Mouse (Mus musculus) CH12.LX (cell line): ENCODE results near the gene Dglucy. TPM values are rescaled to one million over a fixed set of nuclear protein-coding genes. Genes with fewer than 3 reads are reported as not detected.
A peak's percentile ranks its signal among the peaks of the same experiment; 100 is the strongest.

Source experiments
- DNase-seq: peaks from one replicate; pipeline ENCODE4 v3.0.0-alpha.2; 2013; ENCODE audit errors: extremely low read depth
- H3K27ac ChIP-seq: 2 replicates; pipeline ENCODE4 v1.5.1; 2012; ENCODE audit warnings: low read depth, mild to moderate bottlenecking, control low read depth, moderate library complexity; ENCODE audit not compliant: insufficient read depth
- H3K27me3 ChIP-seq: replicated peaks from 2 replicates; pipeline ENCODE3; 2012; ENCODE audit warnings: inconsistent platforms
- H3K36me3 ChIP-seq, 2 experiments: replicated peaks in 1 of 2; 2 replicates each; pipeline versions ENCODE3 to v1.6.1; 2012; ENCODE audit warnings: inconsistent platforms in 1 of 2, low read length in 1 of 2, mild to moderate bottlenecking in 1 of 2, mixed read lengths in 1 of 2, moderate library complexity in 1 of 2; ENCODE audit not compliant: control insufficient read depth in 1 of 2, insufficient read depth in 1 of 2
- H3K4me1 ChIP-seq, 2 experiments: 2 replicates each; pipeline ENCODE4 v1.6.1; 2012; ENCODE audit warnings: inconsistent platforms in 1 of 2, moderate library complexity in 1 of 2; ENCODE audit not compliant: insufficient read depth in 2 of 2, control insufficient read depth in 1 of 2
- H3K4me2 ChIP-seq: 2 replicates; pipeline ENCODE4 v1.6.1; 2012; ENCODE audit warnings: low read depth, mild to moderate bottlenecking, control low read depth; ENCODE audit not compliant: poor library complexity, insufficient read depth, severe bottlenecking
- H3K4me3 ChIP-seq, 3 experiments: fragments of 150-350 bp in 1 of 3; sonication (generic) in 1 of 3; replicated peaks in 1 of 3; 2 replicates each; pipeline versions ENCODE3 to v1.5.1; 2011 to 2012; ENCODE audit warnings: low read depth in 2 of 3, low read length in 2 of 3, mild to moderate bottlenecking in 2 of 3, moderate library complexity in 2 of 3, control low read depth in 1 of 3, improper control_type of control experiment in 1 of 3, inconsistent platforms in 1 of 3, mixed read lengths in 1 of 3; ENCODE audit not compliant: poor library complexity in 1 of 3
- H3K79me2 ChIP-seq: replicated peaks from 2 replicates; pipeline ENCODE4 v1.6.1; 2012; ENCODE audit warnings: mild to moderate bottlenecking, moderate library complexity; ENCODE audit not compliant: control insufficient read depth, poor library complexity, insufficient read depth, severe bottlenecking; ENCODE audit errors: extremely low read depth
- H3K9ac ChIP-seq: 2 replicates; pipeline ENCODE4 v1.6.1; 2012; ENCODE audit warnings: low read depth, mild to moderate bottlenecking, control low read depth, moderate library complexity; ENCODE audit not compliant: insufficient read depth
- H3K9me3 ChIP-seq: replicated peaks from 2 replicates; pipeline ENCODE3; 2012; ENCODE audit warnings: low read length, inconsistent platforms, mixed read lengths
- BHLHE40 ChIP-seq: IDR thresholded peaks from 2 replicates; pipeline ENCODE4 v1.6.1; 2011; ENCODE audit warnings: mild to moderate bottlenecking, low read depth, low read length, improper control_type of control experiment
- CHD1 ChIP-seq: IDR thresholded peaks from 2 replicates; pipeline ENCODE4 v1.6.1; 2012; ENCODE audit warnings: low read depth, low read length, improper control_type of control experiment, inconsistent platforms
- CHD2 ChIP-seq: IDR thresholded peaks from 2 replicates; pipeline ENCODE4 v1.6.1; 2011; ENCODE audit warnings: low read length, improper control_type of control experiment
- CTCF ChIP-seq, 2 experiments: IDR thresholded peaks in 1 of 2; conservative IDR thresholded peaks in 1 of 2; 2 replicates each; pipeline ENCODE4 v1.5.1; 2011 to 2012; ENCODE audit warnings: low read depth in 2 of 2, low read length in 2 of 2, improper control_type of control experiment in 1 of 2, inconsistent platforms in 1 of 2, mild to moderate bottlenecking in 1 of 2, moderate library complexity in 1 of 2
- EP300 ChIP-seq: IDR thresholded peaks from 2 replicates; pipeline ENCODE4 v1.6.1; 2011; ENCODE audit warnings: low read length, improper control_type of control experiment
- ETS1 ChIP-seq: conservative IDR thresholded peaks from 2 replicates; pipeline ENCODE4 v1.6.1; 2012; ENCODE audit warnings: low read depth, mild to moderate bottlenecking, inconsistent platforms, low read length, improper control_type of control experiment, moderate library complexity
- GABPA ChIP-seq: IDR thresholded peaks from 2 replicates; pipeline ENCODE4 v1.6.1; 2012; ENCODE audit warnings: low read depth, low read length, improper control_type of control experiment, inconsistent platforms; ENCODE audit not compliant: insufficient replicate concordance
- IRF4 ChIP-seq: IDR thresholded peaks from 2 replicates; pipeline ENCODE4 v1.6.1; 2014; ENCODE audit warnings: low read depth, mild to moderate bottlenecking, inconsistent platforms, low read length, improper control_type of control experiment
- JUN ChIP-seq: IDR thresholded peaks from 2 replicates; pipeline ENCODE4 v1.6.1; 2011; ENCODE audit warnings: low read depth, mild to moderate bottlenecking, low read length, improper control_type of control experiment, moderate library complexity; ENCODE audit not compliant: insufficient read depth
- JUND ChIP-seq: conservative IDR thresholded peaks from 2 replicates; pipeline ENCODE4 v1.6.1; 2011; ENCODE audit warnings: low read depth, low read length, improper control_type of control experiment
- MAFK ChIP-seq: IDR thresholded peaks from 2 replicates; pipeline ENCODE4 v1.6.1; 2011; ENCODE audit warnings: low read length, improper control_type of control experiment; ENCODE audit not compliant: insufficient replicate concordance
- MAX ChIP-seq: IDR thresholded peaks from 2 replicates; pipeline ENCODE4 v1.6.1; 2011; ENCODE audit warnings: low read length, improper control_type of control experiment
- MAZ ChIP-seq: IDR thresholded peaks from 2 replicates; pipeline ENCODE4 v1.6.1; 2012; ENCODE audit warnings: low read depth, mild to moderate bottlenecking, inconsistent platforms, low read length, improper control_type of control experiment, moderate library complexity
- MEF2A ChIP-seq: IDR thresholded peaks from 2 replicates; pipeline ENCODE4 v1.6.1; 2014; ENCODE audit warnings: low read depth, mild to moderate bottlenecking, inconsistent platforms, low read length, improper control_type of control experiment, borderline replicate concordance
- MXI1 ChIP-seq: IDR thresholded peaks from 2 replicates; pipeline ENCODE4 v1.6.1; 2011; ENCODE audit warnings: mild to moderate bottlenecking, low read depth, low read length, improper control_type of control experiment
- MYC ChIP-seq: IDR thresholded peaks from 2 replicates; pipeline ENCODE4 v1.6.1; 2011; ENCODE audit warnings: low read depth, mild to moderate bottlenecking, improper control_type of control experiment, low read length
- NELFE ChIP-seq: IDR thresholded peaks from 2 replicates; pipeline ENCODE4 v1.6.1; 2011; ENCODE audit warnings: low read depth, low read length, improper control_type of control experiment
- NRF1 ChIP-seq: IDR thresholded peaks from 2 replicates; pipeline ENCODE4 v1.6.1; 2014; ENCODE audit warnings: low read depth, mild to moderate bottlenecking, inconsistent platforms, low read length, improper control_type of control experiment, moderate library complexity
- PAX5 ChIP-seq: IDR thresholded peaks from 2 replicates; pipeline ENCODE4 v1.6.1; 2012; ENCODE audit warnings: low read length, inconsistent platforms, mixed read lengths
- POLR2A ChIP-seq: IDR thresholded peaks from 2 replicates; pipeline ENCODE4 v1.6.1; 2011; ENCODE audit warnings: low read depth, mild to moderate bottlenecking, improper control_type of control experiment, low read length
- POLR2AphosphoS2 ChIP-seq: IDR thresholded peaks from 2 replicates; pipeline ENCODE4 v1.6.1; 2011; ENCODE audit warnings: low read depth, low read length, improper control_type of control experiment
- RAD21 ChIP-seq: IDR thresholded peaks from 2 replicates; pipeline ENCODE4 v1.6.1; 2011; ENCODE audit warnings: low read depth, mild to moderate bottlenecking, low read length, improper control_type of control experiment, moderate library complexity
- RCOR1 ChIP-seq: conservative IDR thresholded peaks from 2 replicates; pipeline ENCODE4 v1.6.1; 2012; ENCODE audit warnings: low read depth, mild to moderate bottlenecking, inconsistent platforms, low read length, improper control_type of control experiment
- SIN3A ChIP-seq: IDR thresholded peaks from 2 replicates; pipeline ENCODE4 v1.6.1; 2012; ENCODE audit warnings: low read length, improper control_type of control experiment, inconsistent platforms
- SMC3 ChIP-seq: IDR thresholded peaks from 2 replicates; pipeline ENCODE4 v1.6.1; 2011; ENCODE audit warnings: low read depth, low read length, improper control_type of control experiment
- TBP ChIP-seq: conservative IDR thresholded peaks from 2 replicates; pipeline ENCODE4 v1.6.1; 2011; ENCODE audit warnings: low read depth, low read length, improper control_type of control experiment
- TCF12 ChIP-seq: IDR thresholded peaks from 2 replicates; pipeline ENCODE4 v1.6.1; 2014; ENCODE audit warnings: low read depth, mild to moderate bottlenecking, inconsistent platforms, low read length, improper control_type of control experiment
- UBTF ChIP-seq: IDR thresholded peaks from 2 replicates; pipeline ENCODE4 v1.6.1; 2012; ENCODE audit warnings: low read depth, mild to moderate bottlenecking, inconsistent platforms, low read length, improper control_type of control experiment, moderate library complexity
- USF1 ChIP-seq: IDR thresholded peaks from 2 replicates; pipeline ENCODE4 v1.6.1; 2014; ENCODE audit warnings: low read depth, mild to moderate bottlenecking, inconsistent platforms, low read length, improper control_type of control experiment
- USF2 ChIP-seq: conservative IDR thresholded peaks from 2 replicates; pipeline ENCODE4 v1.6.1; 2011; ENCODE audit warnings: low read depth, low read length, improper control_type of control experiment
- ZC3H11A ChIP-seq: IDR thresholded peaks from 2 replicates; pipeline ENCODE4 v1.6.1; 2012; ENCODE audit warnings: low read depth, mild to moderate bottlenecking, inconsistent platforms, low read length, improper control_type of control experiment
- ZKSCAN1 ChIP-seq: IDR thresholded peaks from 2 replicates; pipeline ENCODE4 v1.6.1; 2012; ENCODE audit warnings: low read depth, inconsistent platforms, low read length, improper control_type of control experiment, borderline replicate concordance
- ZMIZ1 ChIP-seq: IDR thresholded peaks from 2 replicates; pipeline ENCODE4 v1.6.1; 2012; ENCODE audit warnings: low read depth, mild to moderate bottlenecking, inconsistent platforms, low read length, improper control_type of control experiment
- ZNF384 ChIP-seq: IDR thresholded peaks from 2 replicates; pipeline ENCODE4 v1.6.1; 2012; ENCODE audit warnings: low read depth, low read length, improper control_type of control experiment, inconsistent platforms
- dilution Hi-C: fragments of 300-500 bp; cut with MboI; formaldehyde crosslinking; loops from 2 replicates; pipeline ENCODE4 v1.14.3; 2020; ENCODE audit warnings: low sequenced_read_pairs; ENCODE audit not compliant: extremely low pct_unique_long_range_greater_than_20kb, extremely low pct_ligation_motif_present
- in situ Hi-C: fragments of 300-500 bp; cut with MboI; formaldehyde crosslinking; loops from 3 replicates; pipeline ENCODE4 v1.14.3; 2019; ENCODE audit warnings: low sequenced_read_pairs, low pct_ligation_motif_present, low pct_unique_long_range_greater_than_20kb, mixed read lengths
- polyA plus RNA-seq: library from polyadenylated mRNA; unstranded; fragments of >175 nt; gene quantifications from 2 replicates; pipeline ENCODE4 v1.2.1, GENCODE M21; 2012; ENCODE audit warnings: low read depth; ENCODE audit not compliant: insufficient read length
- total RNA-seq, 2 experiments: library from RNA; depleted of rRNA; stranded (reverse); fragments of 300-350 nt in 1 of 2; fragments of >200 nt in 1 of 2; gene quantifications; 2 replicates each; pipeline ENCODE4 v1.2.3; 2012 to 2014

The Dglucy gene
- total and polyA plus RNA-seq, 3 experiments = 5.5 to 20.6 (median 10.1) TPM

DNA sequence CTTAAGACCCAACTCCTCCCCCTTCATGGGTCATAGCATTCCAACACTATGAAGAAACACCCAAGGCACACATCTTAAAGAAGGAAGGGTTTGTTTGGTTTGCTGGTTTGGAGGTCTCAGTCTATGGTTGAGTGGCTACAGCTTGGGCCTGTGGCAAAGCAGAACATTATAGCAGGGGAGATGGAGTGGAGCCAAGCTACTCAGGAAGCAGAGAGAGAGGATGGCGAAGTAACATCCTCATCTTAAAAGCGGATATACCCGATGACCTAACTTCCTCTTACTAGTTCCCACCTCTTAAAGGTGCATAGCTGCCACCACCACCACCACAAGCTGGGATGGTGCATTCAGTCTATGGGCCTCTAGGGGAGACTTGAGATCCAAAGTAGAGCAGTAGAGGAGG, 58.4 kb downstream of the Dglucy start (continued):
- peak; percentile 42; the same call in 1 of the 2 replicates for TF ChIP-seq MEF2A
- peak; percentile 89 for TF ChIP-seq POLR2A
- TF ChIP-seq RCOR1 = no peak
- peak; percentile 64; the same call in 1 of the 2 replicates for TF ChIP-seq MXI1
- no peak for TF ChIP-seq PAX5
- peak in 1 of 2 experiments; percentile 35; a peak in 1 of 4 replicates for TF ChIP-seq CTCF (conservative IDR thresholded peaks at IDR 0.05 in 1 of 2, IDR thresholded peaks at IDR 0.05 in 1 of 2; ENCODE audit: low read depth in 2 of 2, low read length in 2 of 2)
- peak; percentile 70; the same call in 1 of the 2 replicates for TF ChIP-seq JUND
- TF ChIP-seq TCF12 = peak; percentile 81
- TF ChIP-seq NRF1 = no peak
- no peak for TF ChIP-seq MAZ
- TF ChIP-seq SMC3 = no peak
- TF ChIP-seq POLR2AphosphoS2 = peak; percentile 86; the same call in 1 of the 2 replicates
- no peak; the same call in 1 of the 2 replicates for TF ChIP-seq IRF4
- no peak for TF ChIP-seq GABPA
- TF ChIP-seq TBP = peak; percentile 94
- peak; percentile 91 for TF ChIP-seq ZMIZ1
- TF ChIP-seq SIN3A = peak; percentile 94

DNA sequence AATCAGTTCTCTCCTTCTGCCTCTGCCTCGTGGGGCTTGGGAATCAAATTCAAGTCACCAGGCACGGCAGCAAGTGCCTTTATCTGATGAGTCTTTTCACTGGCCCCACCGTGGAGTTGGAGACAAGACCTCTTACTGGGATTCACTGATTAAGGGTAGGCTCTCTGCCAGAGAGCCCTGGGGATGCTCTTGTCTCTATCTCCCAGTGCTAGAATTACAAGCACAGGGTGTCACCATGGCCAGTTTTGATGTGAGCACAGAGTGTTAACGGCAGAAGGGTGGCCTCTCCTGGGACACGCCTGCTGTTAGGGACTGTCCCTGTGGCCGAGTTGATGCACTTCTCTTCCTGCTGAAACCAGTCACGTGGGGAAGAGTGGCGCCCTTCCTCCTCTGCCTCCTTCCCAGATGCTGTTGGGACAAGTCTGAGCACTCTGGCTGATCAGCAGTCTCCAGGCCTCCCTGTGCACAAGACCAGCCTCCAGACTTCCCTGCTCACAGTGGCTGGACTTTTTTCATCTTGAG, 60.3 kb downstream of the Dglucy start:
- H3K36me3 ChIP-seq = peaks cover 2 to 36% of the 10 kb centered on the region in 2 experiments
- H3K27ac ChIP-seq = peak overlapping the region; percentile 64
- H3K79me2 ChIP-seq = peaks cover 4% of the 10 kb centered on the region
- no peaks in the 10 kb centered on the region for H3K9me3 ChIP-seq
- peak; percentile 91 for DNase-seq
- H3K27me3 ChIP-seq = no peaks in the 10 kb centered on the region
- in situ Hi-C loops = no loop called here
- peaks cover 20 to 60% of the 10 kb centered on the region in 2 experiments for H3K4me1 ChIP-seq
- H3K4me2 ChIP-seq = peak overlapping the region; percentile 52
- dilution Hi-C loops = no loop called here
- H3K9ac ChIP-seq = no peak overlapping the region
- H3K4me3 ChIP-seq = no peak overlapping the region
- TF ChIP-seq BHLHE40 (peak; percentile 97), RAD21 (peak; percentile 4), NRF1 (no peak), SIN3A (peak; percentile 54; the same call in 1 of the 2 replicates), ZMIZ1 (peak; percentile 68; the same call in 1 of the 2 replicates), GABPA (no peak), UBTF (no peak), CHD2 (peak; percentile 38; the same call in 1 of the 2 replicates), MXI1 (peak; percentile 46), JUND (no peak), ZC3H11A (no peak), IRF4 (peak; percentile 67; the same call in 1 of the 2 replicates), EP300 (peak; percentile 57; the same call in 1 of the 2 replicates), JUN (no peak), POLR2A (peak; percentile 67), ZKSCAN1 (no peak), USF2 (peak; percentile 91), MYC (peak; percentile 79; the same call in 1 of the 2 replicates), TBP (peak; percentile 76), TCF12 (peak; percentile 72), CHD1 (peak; percentile 62), USF1 (peak; percentile 93), ZNF384 (no peak), CTCF (conservative IDR thresholded peaks at IDR 0.05 in 1 of 2, IDR thresholded peaks at IDR 0.05 in 1 of 2; ENCODE audit: low read depth in 2 of 2, low read length in 2 of 2) (no peak), NELFE (peak; percentile 68), SMC3 (peak; percentile 23; the same call in 1 of the 2 replicates), ETS1 (peak; percentile 73), MAX (peak; percentile 94), MEF2A (peak; percentile 60; the same call in 1 of the 2 replicates), MAZ (no peak), MAFK (no peak)
